Mouse (Mus musculus) cerebellum, adult 2 months (tissue): ENCODE results near the gene Atg2b.

Experiments used
- CTCF ChIP-seq: fragments of 200-500 bp; IDR thresholded peaks from 2 replicates; pipeline ENCODE4 v1.5.1; 2011; ENCODE audit warnings: low read depth, mild to moderate bottlenecking, control low read depth, low read length, moderate library complexity, borderline replicate concordance; ENCODE audit not compliant: insufficient read depth
- POLR2A ChIP-seq: fragments of 200-500 bp; IDR thresholded peaks from 2 replicates; pipeline ENCODE4 v1.6.1; 2011; ENCODE audit warnings: low read length, control low read depth, borderline replicate concordance; ENCODE audit not compliant: insufficient read depth

- no peak for TF ChIP-seq CTCF
- TF ChIP-seq POLR2A: no peak
Measured at GRCm38 (mm10) chr12:105605212-105605611, 79.8 kb downstream of the Atg2b start.
